Mouse (Mus musculus) urinary bladder, postnatal 25 days (tissue): Measurements from ENCODE around the gene Gprc6a.

Source experiments
- DNase-seq: peaks from one replicate; pipeline ENCODE4 v3.0.0; 2022; ENCODE audit warnings: low spot score

Gene Gprc6a

GRCm38 (mm10) chr10:51631411-51632136, at the start of gene Gprc6a:
Gene Gprc6a, minus strand, starts transcription at chr10:51631461.
- DNase-seq, result no peak

- DNase-seq, result no peak
Observed at GRCm38 (mm10) chr10:51678251-51678639, 47.0 kb upstream of the Gprc6a start.

- DNase-seq, result no peak
Observed at GRCm38 (mm10) chr10:51677548-51678250, 46.4 kb upstream of the Gprc6a start, which contains the start of gene Rfx6. Gene Rfx6, plus strand, starts transcription at chr10:51677756.

GRCm38 (mm10) chr10:51672082-51672779, 41.0 kb upstream of the Gprc6a start:
- DNase-seq, result no peak

GRCm38 (mm10) chr10:51671583-51671982, 40.3 kb upstream of the Gprc6a start:
- no peak for DNase-seq

GRCm38 (mm10) chr10:51669334-51669733, 38.1 kb upstream of the Gprc6a start:
- DNase-seq, result no peak

GRCm38 (mm10) chr10:51657324-51657723, 26.1 kb upstream of the Gprc6a start:
- DNase-seq, result no peak

GRCm38 (mm10) chr10:51649506-51650221, 18.4 kb upstream of the Gprc6a start:
- no peak for DNase-seq

GRCm38 (mm10) chr10:51621193-51621592, 10.1 kb downstream of the Gprc6a start:
- no peak for DNase-seq

GRCm38 (mm10) chr10:51620126-51620525, 11.1 kb downstream of the Gprc6a start:
- DNase-seq, result no peak

GRCm38 (mm10) chr10:51618538-51618937, 12.7 kb downstream of the Gprc6a start:
- DNase-seq, result no peak

- DNase-seq, result no peak
Observed at GRCm38 (mm10) chr10:51614826-51615590, 16.3 kb downstream of the Gprc6a start.

GRCm38 (mm10) chr10:51613421-51613820, 17.8 kb downstream of the Gprc6a start:
- DNase-seq, result no peak

- no peak for DNase-seq
Observed at GRCm38 (mm10) chr10:51611969-51612682, 19.1 kb downstream of the Gprc6a start.

- no peak for DNase-seq
Observed at GRCm38 (mm10) chr10:51609741-51610425, 21.4 kb downstream of the Gprc6a start.

- DNase-seq, result no peak
Observed at GRCm38 (mm10) chr10:51596928-51597635, 34.2 kb downstream of the Gprc6a start.

GRCm38 (mm10) chr10:51595001-51595931, 36.0 kb downstream of the Gprc6a start:
- DNase-seq, result no peak

- no peak for DNase-seq
Observed at GRCm38 (mm10) chr10:51591574-51591973, 39.7 kb downstream of the Gprc6a start.
